Mouse (Mus musculus) small intestine, adult 2 months (tissue): Measurements from ENCODE around the gene T. TPM values are rescaled to one million over a fixed set of nuclear protein-coding genes. Genes with fewer than 3 reads are reported as not detected.

Source experiments
- H3K27ac ChIP-seq: fragments of 200-500 bp; 2 replicates; pipeline ENCODE4 v1.5.1; 2012; ENCODE audit warnings: low read depth, low read length, control low read depth, inconsistent platforms; ENCODE audit not compliant: insufficient read depth
- H3K27me3 ChIP-seq: fragments of 200-500 bp; 2 replicates; pipeline ENCODE4 v1.6.1; 2012; ENCODE audit warnings: mild to moderate bottlenecking, moderate library complexity, low read length, inconsistent platforms; ENCODE audit not compliant: control insufficient read depth, insufficient read depth
- H3K36me3 ChIP-seq: fragments of 200-500 bp; 2 replicates; pipeline ENCODE4 v1.6.1; 2012; ENCODE audit warnings: mild to moderate bottlenecking, low read length, control low read depth, inconsistent platforms; ENCODE audit not compliant: control insufficient read depth, insufficient read depth
- H3K4me1 ChIP-seq: fragments of 200-500 bp; 2 replicates; pipeline ENCODE4 v1.6.1; 2012; ENCODE audit warnings: low read length, inconsistent platforms, mixed read lengths; ENCODE audit not compliant: control insufficient read depth, insufficient read depth, insufficient read length
- H3K4me3 ChIP-seq: fragments of 200-500 bp; 2 replicates; pipeline ENCODE4 v1.5.1; 2012; ENCODE audit warnings: low read depth, mild to moderate bottlenecking, control low read depth, inconsistent platforms, low read length, moderate library complexity
- CTCF ChIP-seq: fragments of 200-500 bp; IDR thresholded peaks from 2 replicates; pipeline ENCODE4 v1.5.1; 2012; ENCODE audit warnings: low read depth, mild to moderate bottlenecking, control low read depth, inconsistent platforms, low read length, moderate library complexity, mixed read lengths; ENCODE audit not compliant: insufficient replicate concordance, insufficient read length; ENCODE audit errors: extremely low read depth
- POLR2A ChIP-seq: fragments of 200-500 bp; IDR thresholded peaks from 2 replicates; pipeline ENCODE4 v1.6.1; 2012; ENCODE audit warnings: low read depth, mild to moderate bottlenecking, control low read depth, inconsistent platforms, low read length, moderate library complexity
- WGBS: fragments of 180-500 bp; shearing (Covaris S2); methylation state at CpG from one replicate; pipeline ENCODE4 v1.1.7; 2018; 5-methylcytosine and 5-hydroxymethylcytosine counted together
- polyA plus RNA-seq: library from polyadenylated mRNA; depleted of rRNA; stranded (reverse); fragments of >200 nt; gene quantifications from 2 replicates; pipeline ENCODE4 v1.2.3, GENCODE M21; 2012; rRNA removed

The T gene
- not detected in 2 replicates for polyA plus RNA-seq

- WGBS: 2% methylated on average over 65 of the region's 65 CpGs
Observed at GRCm38 (mm10) chr17:8433978-8434960, at the start of gene T. T (plus strand) TSS chr17:8434423.

GRCm38 (mm10) chr17:8385441-8385840, 48.8 kb upstream of the T start:
- peaks cover 12% of the 10 kb centered on the region; the same call in 1 of the 2 replicates for H3K27me3 ChIP-seq
- no peak overlapping the region for H3K27ac ChIP-seq
- no peaks in the 10 kb centered on the region for H3K4me1 ChIP-seq
- TF ChIP-seq POLR2A (no peak), CTCF (no peak)
- H3K4me3 ChIP-seq: no peak overlapping the region
- H3K36me3 ChIP-seq: no peaks in the 10 kb centered on the region
- WGBS: 90% methylated on average over 2 of the region's 2 CpGs

More at GRCm38 (mm10) chr17:8433978-8434960, at the start of gene T:
- Histone ChIP-seq H3K27ac (no peak within 1 kb of the TSS), H3K4me3 (no peak within 1 kb of the TSS), H3K27me3 (peaks cover 34% of the 10 kb centered on the region), H3K36me3 (no peaks in the 10 kb centered on the region), H3K4me1 (no peaks in the 10 kb centered on the region)
- no peak for TF ChIP-seq CTCF
- TF ChIP-seq POLR2A: no peak

GRCm38 (mm10) chr17:8388463-8388862, 45.8 kb upstream of the T start:
- TF ChIP-seq POLR2A: no peak
- peak; percentile 55; the same call in 1 of the 2 replicates for TF ChIP-seq CTCF
- Histone ChIP-seq H3K27ac (no peak overlapping the region), H3K4me1 (no peaks in the 10 kb centered on the region), H3K36me3 (no peaks in the 10 kb centered on the region), H3K27me3 (peaks cover 12% of the 10 kb centered on the region; the same call in 1 of the 2 replicates), H3K4me3 (peak overlapping the region; percentile 52)
- WGBS: 3% methylated on average over 13 of the region's 13 CpGs

- Histone ChIP-seq H3K4me3 (peak overlapping the region; percentile 52), H3K36me3 (no peaks in the 10 kb centered on the region), H3K27ac (no peak overlapping the region), H3K27me3 (peaks cover 12% of the 10 kb centered on the region; the same call in 1 of the 2 replicates), H3K4me1 (no peaks in the 10 kb centered on the region)
- 3% methylated on average over 28 of the region's 28 CpGs for WGBS
- TF ChIP-seq POLR2A (no peak), CTCF (no peak)
Observed at GRCm38 (mm10) chr17:8388990-8389789, 45.0 kb upstream of the T start.

- Histone ChIP-seq H3K27me3 (peaks cover 12% of the 10 kb centered on the region; the same call in 1 of the 2 replicates), H3K4me3 (no peak overlapping the region), H3K27ac (no peak overlapping the region), H3K36me3 (no peaks in the 10 kb centered on the region), H3K4me1 (no peaks in the 10 kb centered on the region)
- 13% methylated on average over 10 of the region's 10 CpGs for WGBS
- no peak for TF ChIP-seq CTCF
- TF ChIP-seq POLR2A: no peak
Observed at GRCm38 (mm10) chr17:8389790-8390095, 44.5 kb upstream of the T start.

GRCm38 (mm10) chr17:8390487-8390886, 43.7 kb upstream of the T start:
- H3K27me3 ChIP-seq: peaks cover 12% of the 10 kb centered on the region; the same call in 1 of the 2 replicates
- H3K36me3 ChIP-seq: no peaks in the 10 kb centered on the region
- H3K4me1 ChIP-seq: no peaks in the 10 kb centered on the region
- TF ChIP-seq POLR2A (no peak), CTCF (no peak)
- 76% methylated on average over 4 of the region's 4 CpGs for WGBS
- no peak overlapping the region for H3K4me3 ChIP-seq
- H3K27ac ChIP-seq: no peak overlapping the region
